Mouse (Mus musculus) kidney, embryonic 16.5 days (tissue): ENCODE results near the gene Magoh. TPM values are rescaled to one million over a fixed set of nuclear protein-coding genes. Genes with fewer than 3 reads are reported as not detected.

ENCODE experiments used
- ATAC-seq: fragments of 200-750 bp; cut with Nextera tagmentation; 2 replicates; pipeline ENCODE4 v1.8.0; 2017; ENCODE audit warnings: moderate TSS enrichment; ENCODE audit not compliant: low FRiP score, low TSS enrichment
- H3K27ac ChIP-seq: fragments of 300-500 bp; sonication (generic); 2 replicates; pipeline ENCODE4 v1.5.1; 2014; ENCODE audit warnings: low read length
- H3K27me3 ChIP-seq: fragments of 300-500 bp; sonication (generic); 2 replicates; pipeline ENCODE4 v1.6.1; 2014; ENCODE audit warnings: low read length, control low read depth, mixed read lengths; ENCODE audit not compliant: insufficient read depth
- H3K36me3 ChIP-seq: fragments of 300-500 bp; sonication (generic); 2 replicates; pipeline ENCODE4 v1.6.1; 2014; ENCODE audit warnings: low read length, control low read depth, mixed read lengths; ENCODE audit not compliant: insufficient read depth
- H3K4me1 ChIP-seq: fragments of 300-500 bp; sonication (generic); 2 replicates; pipeline ENCODE4 v1.6.1; 2014; ENCODE audit warnings: low read length, control low read depth, mixed read lengths; ENCODE audit not compliant: insufficient read depth
- H3K4me2 ChIP-seq: fragments of 300-500 bp; sonication (generic); replicated peaks from 2 replicates; pipeline ENCODE4 v1.6.1; 2014; ENCODE audit warnings: low read depth, low read length
- H3K4me3 ChIP-seq: fragments of 300-500 bp; sonication (generic); 2 replicates; pipeline ENCODE4 v1.5.1; 2014; ENCODE audit warnings: mild to moderate bottlenecking, low read length
- H3K9ac ChIP-seq: fragments of 300-500 bp; sonication (generic); replicated peaks from 2 replicates; pipeline ENCODE4 v1.6.1; 2014; ENCODE audit warnings: low read length
- H3K9me3 ChIP-seq: fragments of 300-500 bp; sonication (generic); 2 replicates; pipeline ENCODE4 v1.6.1; 2016; ENCODE audit warnings: low read length, control low read depth
- WGBS: fragments of 180-500 bp; shearing (Covaris S2); extraction: QIAGEN DNeasy Blood & Tissue Kit; methylation state at CpG from one replicate; pipeline ENCODE4 v1.1.7; 2014; 5-methylcytosine and 5-hydroxymethylcytosine counted together
- polyA plus RNA-seq: library from polyadenylated mRNA; unstranded; fragments of >200 nt; fragmentation: Nextera tagmentation; extraction: Ambion mirVana; gene quantifications from 2 replicates; pipeline ENCODE4 v1.2.1, GENCODE M21; 2015

Gene Magoh
- polyA plus RNA-seq, 1 experiment from 2014 or later = 158 TPM

- peaks cover 2% of the 10 kb centered on the region; the same call in 1 of the 2 replicates for H3K4me1 ChIP-seq
- H3K9me3 ChIP-seq = no peaks in the 10 kb centered on the region
- H3K4me2 ChIP-seq = no peak overlapping the region
- no peaks in the 10 kb centered on the region for H3K36me3 ChIP-seq
- WGBS = 1% methylated on average over 10 of the region's 10 CpGs
- no peak overlapping the region for H3K27ac ChIP-seq
- no peak; the same call in 1 of the 2 replicates for ATAC-seq
- no peak overlapping the region for H3K4me3 ChIP-seq
- no peak overlapping the region for H3K9ac ChIP-seq
- peaks cover 11% of the 10 kb centered on the region for H3K27me3 ChIP-seq
Measured at GRCm38 (mm10) chr4:107844971-107845370, 34.6 kb upstream of the Magoh start.

- WGBS = 73% methylated on average over 7 of the region's 7 CpGs
- no peaks in the 10 kb centered on the region for H3K9me3 ChIP-seq
- H3K4me2 ChIP-seq = no peak overlapping the region
- H3K9ac ChIP-seq = no peak overlapping the region
- H3K36me3 ChIP-seq = no peaks in the 10 kb centered on the region
- H3K27ac ChIP-seq = no peak overlapping the region
- H3K4me3 ChIP-seq = no peak overlapping the region
- no peak for ATAC-seq
- peaks cover 2% of the 10 kb centered on the region; the same call in 1 of the 2 replicates for H3K4me1 ChIP-seq
- peaks cover 11% of the 10 kb centered on the region for H3K27me3 ChIP-seq
Measured at GRCm38 (mm10) chr4:107846795-107847194, 32.8 kb upstream of the Magoh start.

DNA sequence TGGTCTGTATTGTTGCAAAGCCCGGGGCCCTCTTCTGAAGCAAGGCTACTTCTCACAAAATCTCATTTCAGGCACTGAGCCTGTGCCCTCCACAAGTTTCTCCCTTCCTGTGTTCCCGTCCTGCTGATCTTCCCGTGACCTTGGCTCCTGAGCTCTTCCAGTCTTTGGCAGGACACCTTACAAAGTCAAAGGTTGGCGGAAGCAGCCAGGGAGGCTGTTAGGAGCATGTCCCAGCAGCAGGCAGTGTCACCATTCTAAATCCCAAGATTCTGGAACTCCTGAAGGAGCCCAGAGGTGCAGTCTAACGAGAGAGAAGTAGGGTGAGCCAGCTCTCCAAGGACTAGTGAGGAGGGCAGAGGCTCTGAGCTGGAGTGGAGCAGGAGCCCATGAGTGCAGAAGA lies 31.0 kb upstream of the Magoh start:
- H3K27ac ChIP-seq = no peak overlapping the region
- ATAC-seq = no peak
- peaks cover 2% of the 10 kb centered on the region; the same call in 1 of the 2 replicates for H3K4me1 ChIP-seq
- H3K4me3 ChIP-seq = no peak overlapping the region
- no peak overlapping the region for H3K9ac ChIP-seq
- H3K27me3 ChIP-seq = peaks cover 11% of the 10 kb centered on the region
- H3K36me3 ChIP-seq = no peaks in the 10 kb centered on the region
- H3K9me3 ChIP-seq = no peaks in the 10 kb centered on the region
- H3K4me2 ChIP-seq = no peak overlapping the region
- 76% methylated on average over 5 of the region's 5 CpGs for WGBS

GRCm38 (mm10) chr4:107849621-107850020 lies 29.9 kb upstream of the Magoh start:
- Histone ChIP-seq H3K4me1 (peaks cover 2% of the 10 kb centered on the region; the same call in 1 of the 2 replicates), H3K9me3 (no peaks in the 10 kb centered on the region), H3K9ac (no peak overlapping the region), H3K36me3 (no peaks in the 10 kb centered on the region), H3K4me2 (no peak overlapping the region), H3K27ac (no peak overlapping the region), H3K4me3 (no peak overlapping the region), H3K27me3 (peaks cover 11% of the 10 kb centered on the region)
- 40% methylated on average over 9 of the region's 9 CpGs for WGBS
- ATAC-seq = no peak

- 71% methylated on average over 8 of the region's 8 CpGs for WGBS
- Histone ChIP-seq H3K27ac (no peak overlapping the region), H3K36me3 (no peaks in the 10 kb centered on the region), H3K27me3 (peaks cover 11% of the 10 kb centered on the region), H3K9ac (no peak overlapping the region), H3K4me1 (no peaks in the 10 kb centered on the region), H3K4me3 (no peak overlapping the region), H3K4me2 (no peak overlapping the region), H3K9me3 (no peaks in the 10 kb centered on the region)
- ATAC-seq = 0 out of 2 replicates have a peak, but pooled peaks have one; percentile 23
Measured at GRCm38 (mm10) chr4:107850091-107850490, 29.5 kb upstream of the Magoh start.

- H3K9me3 ChIP-seq = no peaks in the 10 kb centered on the region
- no peak for ATAC-seq
- no peak overlapping the region for H3K4me2 ChIP-seq
- no peaks in the 10 kb centered on the region for H3K36me3 ChIP-seq
- H3K9ac ChIP-seq = no peak overlapping the region
- H3K27me3 ChIP-seq = no peaks in the 10 kb centered on the region
- H3K27ac ChIP-seq = no peak overlapping the region
- WGBS = 91% methylated on average over 8 of the region's 8 CpGs
- H3K4me1 ChIP-seq = no peaks in the 10 kb centered on the region
- no peak overlapping the region for H3K4me3 ChIP-seq
Measured at GRCm38 (mm10) chr4:107853333-107853732, 26.2 kb upstream of the Magoh start.

DNA sequence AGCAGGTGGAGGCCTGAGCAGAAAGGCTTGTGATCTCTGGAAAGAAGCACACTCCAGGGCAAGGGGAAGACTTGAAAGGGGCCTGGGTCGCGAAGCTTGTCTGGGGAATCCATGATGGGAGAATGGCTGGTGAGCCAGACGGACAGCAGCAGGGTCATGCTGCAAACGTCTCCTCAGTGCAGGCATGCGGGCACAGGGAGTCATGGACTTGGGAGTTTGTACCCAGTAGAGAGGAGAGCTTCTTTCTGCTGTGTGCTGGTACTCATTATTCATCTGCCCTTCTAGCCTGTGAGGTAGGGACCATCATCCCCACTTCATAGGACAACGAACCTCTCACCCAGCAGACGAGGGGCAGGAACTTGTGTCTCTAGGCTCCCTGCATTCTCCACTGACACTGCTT lies 25.7 kb upstream of the Magoh start:
- H3K4me1 ChIP-seq = no peaks in the 10 kb centered on the region
- no peak overlapping the region for H3K4me3 ChIP-seq
- 92% methylated on average over 7 of the region's 7 CpGs for WGBS

GRCm38 (mm10) chr4:107856958-107857686 lies 22.4 kb upstream of the Magoh start:
- Histone ChIP-seq H3K4me2 (no peak overlapping the region), H3K4me1 (no peaks in the 10 kb centered on the region), H3K9ac (no peak overlapping the region), H3K4me3 (no peak overlapping the region), H3K36me3 (no peaks in the 10 kb centered on the region), H3K9me3 (no peaks in the 10 kb centered on the region), H3K27ac (no peak overlapping the region), H3K27me3 (no peaks in the 10 kb centered on the region)
- 80% methylated on average over 11 of the region's 11 CpGs for WGBS
- ATAC-seq = no peak

More for the DNA sequence above, 25.7 kb upstream of the Magoh start:
- Histone ChIP-seq H3K27me3 (no peaks in the 10 kb centered on the region), H3K27ac (no peak overlapping the region), H3K9me3 (no peaks in the 10 kb centered on the region), H3K9ac (no peak overlapping the region), H3K36me3 (no peaks in the 10 kb centered on the region), H3K4me2 (no peak overlapping the region)
- no peak for ATAC-seq

GRCm38 (mm10) chr4:107858995-107859394 lies 20.6 kb upstream of the Magoh start:
- WGBS = 95% methylated on average over 7 of the region's 7 CpGs
- Histone ChIP-seq H3K9ac (no peak overlapping the region), H3K27ac (no peak overlapping the region), H3K4me3 (no peak overlapping the region), H3K4me2 (no peak overlapping the region), H3K4me1 (no peaks in the 10 kb centered on the region), H3K9me3 (no peaks in the 10 kb centered on the region), H3K27me3 (no peaks in the 10 kb centered on the region), H3K36me3 (no peaks in the 10 kb centered on the region)
- ATAC-seq = no peak

DNA sequence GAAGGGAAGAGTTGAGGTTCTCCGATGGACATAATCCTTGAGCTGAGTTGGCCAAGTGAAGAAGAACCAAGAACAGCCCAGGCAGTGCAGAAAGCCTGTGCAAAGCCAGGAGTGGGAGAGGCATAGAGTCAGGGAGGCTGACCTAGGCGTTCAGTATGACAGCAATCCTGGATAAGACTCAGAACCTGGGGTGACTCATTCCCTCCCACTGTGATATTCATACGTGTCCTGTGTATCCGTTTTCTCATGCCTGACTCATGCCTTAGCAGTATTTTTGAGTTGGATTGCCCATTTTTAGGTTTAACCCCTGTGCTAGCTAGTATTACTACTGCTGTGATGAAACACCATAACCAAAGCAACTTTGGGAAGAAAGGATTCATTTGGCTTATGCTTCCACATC lies 14.7 kb upstream of the Magoh start:
- WGBS = 90% methylated on average over 4 of the region's 4 CpGs
- Histone ChIP-seq H3K9ac (no peak overlapping the region), H3K27ac (no peak overlapping the region), H3K4me1 (no peaks in the 10 kb centered on the region), H3K4me3 (no peak overlapping the region), H3K27me3 (no peaks in the 10 kb centered on the region), H3K4me2 (no peak overlapping the region), H3K36me3 (no peaks in the 10 kb centered on the region), H3K9me3 (no peaks in the 10 kb centered on the region)
- ATAC-seq = no peak
